Mouse (Mus musculus) embryo, embryonic 10 days (tissue): ENCODE measurements around the gene Olfr1418.
A peak's percentile ranks its signal among the peaks of the same experiment; 100 is the strongest.
"Not testable (repeated sequence)": the region's sequence is repeated elsewhere in the genome, so short reads cannot be mapped to it uniquely, and the experiment has no call there.

ENCODE experiments used
- DNase-seq: peaks from one replicate; pipeline ENCODE4 v3.0.0-alpha.2; 2015; ENCODE audit warnings: low spot score

The Olfr1418 gene

GRCm38 (mm10) chr19:11860966-11861365 is at the start of gene Olfr1418:
Gene Olfr1418 (minus strand): TSS chr19:11861066.
- no peak for DNase-seq

GRCm38 (mm10) chr19:11886265-11886664 is 25.4 kb upstream of the Olfr1418 start, which contains the start of gene Olfr1420:
Gene Olfr1420 (plus strand): TSS chr19:11886565.
- no peak for DNase-seq

- DNase-seq = not testable (repeated sequence)
These were observed 17.5 kb upstream of the Olfr1418 start for GRCm38 (mm10) chr19:11878404-11878803.

GRCm38 (mm10) chr19:11875006-11875405 is 14.1 kb upstream of the Olfr1418 start, which contains the start of gene Olfr1419:
Gene Olfr1419 (minus strand): TSS chr19:11875106.
- no peak for DNase-seq

- DNase-seq = no peak
These were observed 7.0 kb upstream of the Olfr1418 start for GRCm38 (mm10) chr19:11867837-11868236.

- no peak for DNase-seq
These were observed 4.4 kb downstream of the Olfr1418 start for GRCm38 (mm10) chr19:11856506-11856905.

GRCm38 (mm10) chr19:11854821-11855220 is 6.0 kb downstream of the Olfr1418 start:
- DNase-seq = no peak

GRCm38 (mm10) chr19:11852652-11853051 is 8.2 kb downstream of the Olfr1418 start:
- no peak for DNase-seq

GRCm38 (mm10) chr19:11846333-11846732 is 14.5 kb downstream of the Olfr1418 start:
- no peak for DNase-seq

GRCm38 (mm10) chr19:11839119-11839518 is 21.7 kb downstream of the Olfr1418 start, which contains the start of gene Olfr1417:
Gene Olfr1417 (minus strand): TSS chr19:11839219.
- DNase-seq = no peak

- no peak for DNase-seq
These were observed 37.4 kb downstream of the Olfr1418 start for GRCm38 (mm10) chr19:11823346-11824065.

GRCm38 (mm10) chr19:11820211-11820610 is 40.7 kb downstream of the Olfr1418 start:
- DNase-seq = no peak

- DNase-seq = peak; percentile 95
These were observed 41.1 kb downstream of the Olfr1418 start for GRCm38 (mm10) chr19:11819800-11820199.

- peak; percentile 5 for DNase-seq
These were observed 41.6 kb downstream of the Olfr1418 start, which contains the start of gene Stx3 for GRCm38 (mm10) chr19:11819143-11819700. Gene Stx3 (minus strand): TSS chr19:11819403.

- DNase-seq = peak; percentile 27
These were observed 42.4 kb downstream of the Olfr1418 start for GRCm38 (mm10) chr19:11818199-11819142.

- peak; percentile 18 for DNase-seq
These were observed 43.3 kb downstream of the Olfr1418 start for GRCm38 (mm10) chr19:11817586-11817985.

GRCm38 (mm10) chr19:11816706-11817105 is 44.2 kb downstream of the Olfr1418 start:
- DNase-seq = no peak

- DNase-seq = no peak
These were observed 46.0 kb downstream of the Olfr1418 start for GRCm38 (mm10) chr19:11814742-11815333.

GRCm38 (mm10) chr19:11813649-11814048 is 47.2 kb downstream of the Olfr1418 start:
- peak; percentile 8 for DNase-seq

GRCm38 (mm10) chr19:11813136-11813535 is 47.7 kb downstream of the Olfr1418 start:
- DNase-seq = no peak

- peak; percentile 72 for DNase-seq
These were observed 49.0 kb downstream of the Olfr1418 start for GRCm38 (mm10) chr19:11811688-11812365.
